Mouse (Mus musculus): ENCODE results near the gene Trappc4.
"Not testable (repeated sequence)": the region's sequence is repeated elsewhere in the genome, so short reads cannot be mapped to it uniquely, and the experiment has no call there.

Trappc4 gene

DNA sequence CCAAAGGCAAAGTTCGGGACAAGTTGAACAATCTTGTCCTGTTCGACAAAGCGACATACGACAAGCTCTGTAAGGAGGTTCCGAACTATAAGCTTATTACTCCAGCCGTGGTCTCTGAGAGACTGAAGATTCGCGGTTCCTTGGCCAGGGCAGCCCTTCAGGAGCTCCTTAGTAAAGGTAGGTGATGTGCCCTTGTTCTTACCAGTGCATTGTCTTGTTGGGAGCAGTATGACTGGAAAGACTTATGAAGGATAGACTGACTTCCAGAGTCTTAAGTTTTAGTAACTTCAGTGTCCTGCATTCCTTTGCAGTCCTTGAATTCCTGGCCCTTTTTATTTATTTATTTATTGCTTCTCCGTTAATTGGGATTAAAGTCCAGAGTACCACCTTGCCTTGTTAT is 1.3 kb upstream of the Trappc4 start:
- not testable (repeated sequence) for DNase-seq (ENCODE audit: low read depth, low spot score)

DNA sequence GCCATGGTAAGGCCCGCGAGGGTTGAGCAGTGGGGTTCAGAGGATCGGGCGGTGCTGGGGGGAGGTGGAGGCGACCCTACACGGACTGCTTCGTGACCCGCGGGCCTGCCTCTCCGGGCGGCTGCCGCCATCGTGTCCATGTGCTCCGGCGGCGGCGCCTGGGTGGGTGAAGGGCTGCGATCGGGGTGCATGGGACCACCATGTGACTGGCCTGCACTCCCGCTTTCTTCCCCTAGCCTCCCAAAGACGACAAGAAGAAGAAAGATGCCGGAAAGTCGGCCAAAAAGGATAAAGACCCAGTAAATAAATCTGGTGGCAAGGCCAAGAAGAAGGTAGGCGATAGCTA is 325 bp upstream of the Trappc4 start:
- DNase-seq (ENCODE audit: low read depth, low spot score): no peak

DNA sequence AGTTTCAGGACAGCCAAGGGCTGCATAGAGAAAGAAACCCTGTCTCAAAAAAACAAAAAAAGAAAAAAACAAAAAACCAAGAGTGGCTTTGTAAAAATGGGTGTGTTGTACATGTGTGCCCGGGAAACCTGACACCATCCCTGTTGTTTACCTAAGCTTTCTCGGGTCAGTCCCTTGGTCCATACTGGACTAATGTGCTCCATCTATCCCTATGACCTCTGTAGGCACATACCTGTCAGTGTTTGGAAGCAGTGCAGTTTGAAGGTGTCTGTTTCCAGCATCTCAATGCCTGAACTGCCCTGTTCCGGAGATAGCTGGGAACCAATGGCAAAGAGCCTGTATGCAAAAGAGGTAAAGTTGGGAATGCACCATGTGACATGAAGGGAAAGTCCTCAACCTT is 2.4 kb downstream of the Trappc4 start:
- no peak for DNase-seq (ENCODE audit: low read depth, low spot score)

DNA sequence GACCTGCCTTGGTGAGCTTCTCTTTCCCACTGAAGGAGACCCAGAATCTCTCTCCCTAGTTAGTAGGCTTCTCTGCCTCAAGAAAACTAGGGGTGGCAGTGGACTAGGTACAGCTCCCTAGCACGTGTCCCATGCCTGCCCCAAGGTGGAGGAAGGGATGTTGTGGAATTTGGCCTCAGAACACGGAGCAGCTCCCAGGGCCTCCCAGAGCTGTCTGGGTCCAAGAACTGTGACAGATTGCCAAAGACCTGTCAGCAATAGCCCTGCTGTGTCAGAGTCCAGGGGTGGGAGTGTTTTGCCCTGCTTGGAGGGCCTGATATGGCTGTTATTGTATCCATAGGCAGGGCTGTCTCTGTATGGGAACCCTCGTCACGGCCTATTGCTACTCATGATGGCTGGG is 6.3 kb downstream of the Trappc4 start:
- no peak for DNase-seq (ENCODE audit: low read depth, low spot score)

- no peak for DNase-seq (ENCODE audit: low read depth, low spot score)
Measured at GRCm38 (mm10) chr9:44399795-44400114, 7.6 kb downstream of the Trappc4 start.

GRCm38 (mm10) chr9:44399114-44399794 is 8.1 kb downstream of the Trappc4 start:
- DNase-seq (ENCODE audit: low read depth, low spot score): no peak

GRCm38 (mm10) chr9:44398551-44398950 is 8.8 kb downstream of the Trappc4 start:
- no peak for DNase-seq (ENCODE audit: low read depth, low spot score)

DNA sequence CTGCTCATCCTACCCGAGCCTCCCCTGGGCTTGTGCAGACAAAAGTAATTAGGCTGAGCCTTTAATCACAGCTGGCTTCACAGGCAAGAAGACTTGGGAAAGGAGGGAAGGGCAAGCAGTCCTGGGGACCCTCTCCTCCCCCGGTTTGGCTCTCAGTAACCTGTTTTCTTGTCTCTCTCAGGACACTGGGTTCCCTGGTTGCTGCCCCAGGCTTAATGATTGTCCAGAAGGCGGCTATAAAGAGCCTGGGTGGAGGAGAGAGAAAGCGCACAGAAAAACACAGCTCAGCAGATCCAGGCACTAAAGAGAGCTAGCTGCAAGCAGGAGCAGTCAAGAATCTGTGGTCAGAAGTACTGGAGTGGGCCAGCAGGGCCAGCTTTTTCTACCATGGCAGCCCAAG is 9.3 kb downstream of the Trappc4 start:
- DNase-seq (ENCODE audit: low read depth, low spot score): no peak

- peak; percentile 97 for DNase-seq (ENCODE audit: low read depth, low spot score)
Measured at GRCm38 (mm10) chr9:44396684-44397411, 10.6 kb downstream of the Trappc4 start, which contains the start of gene Slc37a4. Slc37a4 (plus strand) TSS chr9:44396852.

DNA sequence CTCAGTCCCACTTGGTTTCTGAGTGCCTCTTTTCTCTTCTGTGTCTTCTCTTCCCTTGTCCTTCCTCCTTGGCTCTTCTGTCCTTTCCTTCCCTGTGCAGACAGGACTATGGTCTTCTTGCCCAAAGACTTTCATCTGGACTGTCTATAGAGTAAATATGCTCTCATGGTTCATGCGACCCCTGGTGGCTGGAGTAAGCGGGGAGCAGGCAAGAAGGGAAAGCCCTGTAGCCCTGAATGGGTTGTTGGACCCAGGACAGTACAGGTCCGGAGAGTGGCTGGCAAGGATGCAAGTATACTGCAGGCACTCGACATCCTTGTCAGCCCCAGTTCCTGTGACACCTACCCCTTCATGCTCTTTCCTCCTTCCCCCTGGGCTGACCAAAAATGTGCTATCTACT is 15.9 kb downstream of the Trappc4 start:
- DNase-seq (ENCODE audit: low read depth, low spot score): peak; percentile 67

GRCm38 (mm10) chr9:44389273-44389672 is 18.1 kb downstream of the Trappc4 start:
- peak; percentile 73 for DNase-seq (ENCODE audit: low read depth, low spot score)

DNA sequence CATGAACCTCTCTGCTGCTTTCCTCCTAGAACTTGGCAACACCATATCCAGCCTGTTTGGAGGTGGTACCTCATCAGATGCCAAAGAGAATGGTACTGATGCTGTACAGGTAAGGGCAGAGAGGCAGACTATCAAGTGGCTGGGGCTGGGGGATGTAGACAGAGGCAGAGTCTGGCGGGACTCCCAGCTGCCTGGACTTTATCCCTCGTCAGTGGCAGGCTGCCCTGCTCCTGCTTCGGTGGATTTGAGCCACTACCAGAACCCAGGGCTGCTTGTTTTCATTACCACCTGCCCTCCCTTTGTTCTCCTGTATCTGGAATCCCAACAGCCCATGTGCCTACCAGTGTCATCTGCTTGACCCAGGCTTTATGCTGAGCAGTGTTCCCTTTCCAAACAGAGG is 20.2 kb downstream of the Trappc4 start:
- no peak for DNase-seq (ENCODE audit: low read depth, low spot score)

GRCm38 (mm10) chr9:44384596-44384995 is 22.8 kb downstream of the Trappc4 start:
- DNase-seq (ENCODE audit: low read depth, low spot score): no peak

DNA sequence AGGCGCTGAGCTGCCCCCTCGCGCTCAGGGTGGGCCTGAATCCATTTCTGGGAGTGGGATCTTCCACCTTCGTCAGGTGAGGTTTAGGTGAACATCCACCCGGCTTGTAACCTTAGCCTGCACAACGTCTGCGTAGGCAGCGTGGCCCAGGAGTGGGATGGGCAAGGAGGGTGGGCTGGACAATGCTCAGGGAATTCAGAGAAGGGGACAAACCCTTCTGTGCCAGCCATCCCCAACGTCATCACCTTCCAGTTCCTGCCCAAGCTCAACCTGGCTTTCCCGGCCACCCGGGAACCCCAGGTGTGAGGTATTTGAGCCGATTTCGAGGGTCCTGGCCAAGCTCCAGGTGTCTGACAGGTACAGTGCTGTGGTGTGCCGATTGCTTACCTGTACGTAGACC is 27.5 kb downstream of the Trappc4 start:
- no peak for DNase-seq (ENCODE audit: low read depth, low spot score)

DNA sequence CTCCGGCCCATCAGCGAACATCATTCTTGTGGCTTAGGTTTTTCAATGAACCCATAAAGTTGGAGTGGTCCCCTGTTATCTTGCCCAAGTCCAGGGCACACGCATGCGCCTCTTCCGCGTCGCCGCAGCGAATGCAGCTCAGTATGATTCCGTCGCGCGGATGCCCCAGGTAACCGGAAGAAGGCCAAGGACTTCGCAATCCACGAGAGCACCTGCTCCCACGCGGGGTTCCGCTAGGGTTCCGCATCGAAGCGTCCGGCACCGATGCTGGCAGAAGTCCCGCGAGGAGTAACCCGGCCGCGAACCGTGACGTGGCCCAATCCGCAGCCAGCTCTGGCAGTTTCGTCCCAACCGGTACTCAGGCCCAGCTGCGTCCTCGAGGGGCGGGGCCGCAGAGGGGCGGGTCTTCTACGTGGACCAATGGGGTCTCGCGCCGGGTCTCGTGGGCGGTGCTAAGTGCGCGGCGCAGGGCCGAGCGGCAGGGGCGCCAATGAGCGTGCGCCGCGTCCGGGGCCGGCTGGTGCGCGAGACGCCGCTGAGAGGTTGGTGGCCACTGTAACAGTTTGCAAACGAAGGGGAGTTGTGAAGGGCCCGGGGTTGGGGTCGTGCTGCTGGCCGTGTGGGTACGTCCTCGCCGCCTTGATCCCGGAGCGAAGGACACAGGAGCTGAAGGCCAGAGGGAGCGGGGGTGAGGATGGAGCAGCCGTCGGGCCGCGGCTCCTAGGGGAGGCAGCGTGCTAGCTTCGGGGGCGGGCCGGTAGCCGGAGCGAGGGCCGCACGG is 28.2 kb downstream of the Trappc4 start, which contains the start of gene Hyou1:
TSS of gene Hyou1 (plus strand) at position 437 of the 781 bp plus-strand sequence.
- DNase-seq (ENCODE audit: low read depth, low spot score): peak; percentile 98

GRCm38 (mm10) chr9:44378153-44378730 is 29.2 kb downstream of the Trappc4 start:
- DNase-seq (ENCODE audit: low read depth, low spot score): no peak

GRCm38 (mm10) chr9:44377335-44377734 is 30.1 kb downstream of the Trappc4 start:
- DNase-seq (ENCODE audit: low read depth, low spot score): not testable (repeated sequence)

GRCm38 (mm10) chr9:44376141-44376540 is 31.3 kb downstream of the Trappc4 start:
- DNase-seq (ENCODE audit: low read depth, low spot score): no peak

GRCm38 (mm10) chr9:44373386-44373785 is 34.0 kb downstream of the Trappc4 start:
- DNase-seq (ENCODE audit: low read depth, low spot score): no peak

- DNase-seq (ENCODE audit: low read depth, low spot score): peak; percentile 80
Measured at GRCm38 (mm10) chr9:44364480-44364879, 42.9 kb downstream of the Trappc4 start.

DNA sequence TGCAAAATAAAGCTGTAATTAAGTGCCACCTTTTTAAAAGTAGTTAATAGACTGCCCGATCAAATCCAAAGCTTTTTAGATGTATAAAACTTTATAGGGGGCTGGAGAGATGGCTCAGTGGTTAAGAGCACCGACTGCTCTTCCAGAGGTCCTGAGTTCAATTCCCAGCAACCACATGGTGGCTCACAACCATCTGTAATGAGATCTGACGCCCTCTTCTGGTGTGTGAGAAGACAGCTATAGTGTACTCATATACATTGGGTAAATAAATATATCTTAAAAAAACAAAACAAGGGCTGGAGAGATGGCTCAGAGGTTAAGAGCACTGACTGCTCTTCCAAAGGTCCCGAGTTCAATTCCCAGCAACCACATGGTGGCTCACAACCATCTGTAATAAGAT is 45.5 kb downstream of the Trappc4 start:
- not testable (repeated sequence) for DNase-seq (ENCODE audit: low read depth, low spot score)

Measured in ES-CJ7 (cell line).